Mouse (Mus musculus): ENCODE results near the gene Nr5a1. TPM values are rescaled to one million over a fixed set of nuclear protein-coding genes. Genes with fewer than 3 reads are reported as not detected.

The Nr5a1 gene
- polyA plus RNA-seq, 1 experiment from 2014 or later, result 0.58 TPM

GRCm38 (mm10) chr2:38697128-38698120 lies 16.9 kb downstream of the Nr5a1 start:
- no peak overlapping the region for H3K9ac ChIP-seq
- whole genome bisulfite sequencing, result 12% methylated on average over 27 of the region's 27 CpGs
- peaks cover 21% of the 10 kb centered on the region for H3K4me1 ChIP-seq
- ATAC-seq (replicated peaks), result 0 out of 2 replicates have a peak, but pooled peaks have one; percentile 37
- no peak overlapping the region for H3K27ac ChIP-seq
- no peaks in the 10 kb centered on the region for H3K36me3 ChIP-seq (replicated peaks)
- no peaks in the 10 kb centered on the region for H3K9me3 ChIP-seq
- H3K27me3 ChIP-seq (replicated peaks), result peaks cover 43% of the 10 kb centered on the region
- no peak overlapping the region for H3K4me3 ChIP-seq
- peak overlapping the region; percentile 5; the same call in 1 of the 2 replicates for H3K4me2 ChIP-seq

GRCm38 (mm10) chr2:38695770-38696169 lies 18.6 kb downstream of the Nr5a1 start:
- Histone ChIP-seq H3K27me3 (replicated peaks) (peaks cover 28% of the 10 kb centered on the region), H3K4me2 (no peak overlapping the region), H3K9me3 (no peaks in the 10 kb centered on the region), H3K9ac (no peak overlapping the region), H3K4me1 (peaks cover 21% of the 10 kb centered on the region), H3K36me3 (replicated peaks) (no peaks in the 10 kb centered on the region), H3K4me3 (no peak overlapping the region), H3K27ac (no peak overlapping the region)
- 0 out of 2 replicates have a peak, but pooled peaks have one; percentile 4 for ATAC-seq (replicated peaks)
- WGBS, result 23% methylated on average over 9 of the region's 9 CpGs

GRCm38 (mm10) chr2:38691542-38691941 lies 22.8 kb downstream of the Nr5a1 start:
- Histone ChIP-seq H3K36me3 (replicated peaks) (no peaks in the 10 kb centered on the region), H3K9ac (no peak overlapping the region), H3K4me2 (no peak overlapping the region), H3K4me3 (no peak overlapping the region), H3K27me3 (replicated peaks) (peaks cover 3% of the 10 kb centered on the region; the same call in 1 of the 2 replicates), H3K9me3 (no peaks in the 10 kb centered on the region), H3K27ac (no peak overlapping the region), H3K4me1 (peaks cover 29% of the 10 kb centered on the region)
- 36% methylated on average over 8 of the region's 8 CpGs for WGBS
- no peak for ATAC-seq (replicated peaks)

- peaks cover 19% of the 10 kb centered on the region for H3K4me1 ChIP-seq
- ATAC-seq (replicated peaks), result no peak
- whole genome bisulfite sequencing, result 63% methylated on average over 1 of the region's 1 CpGs
- H3K36me3 ChIP-seq (replicated peaks), result no peaks in the 10 kb centered on the region
- H3K9ac ChIP-seq, result no peak overlapping the region
- no peaks in the 10 kb centered on the region for H3K9me3 ChIP-seq
- peaks cover 3% of the 10 kb centered on the region; the same call in 1 of the 2 replicates for H3K27me3 ChIP-seq (replicated peaks)
- H3K4me2 ChIP-seq, result no peak overlapping the region
- no peak overlapping the region for H3K4me3 ChIP-seq
- no peak overlapping the region for H3K27ac ChIP-seq
These were observed 24.5 kb downstream of the Nr5a1 start for GRCm38 (mm10) chr2:38689881-38690280.

- Histone ChIP-seq H3K9ac (peak overlapping the region; percentile 40), H3K27me3 (replicated peaks) (peaks cover 3% of the 10 kb centered on the region; the same call in 1 of the 2 replicates), H3K27ac (peak overlapping the region; percentile 46; the same call in 1 of the 2 replicates), H3K4me3 (peak overlapping the region; percentile 29), H3K9me3 (no peaks in the 10 kb centered on the region), H3K4me1 (peaks cover 19% of the 10 kb centered on the region), H3K4me2 (peak overlapping the region; percentile 59), H3K36me3 (replicated peaks) (no peaks in the 10 kb centered on the region)
- WGBS, result 3% methylated on average over 29 of the region's 29 CpGs
- ATAC-seq (replicated peaks), result peak; percentile 73
These were observed 25.4 kb downstream of the Nr5a1 start for GRCm38 (mm10) chr2:38688791-38689520.

GRCm38 (mm10) chr2:38685746-38686145 lies 28.6 kb downstream of the Nr5a1 start:
- no peaks in the 10 kb centered on the region for H3K36me3 ChIP-seq (replicated peaks)
- no peak for ATAC-seq (replicated peaks)
- no peaks in the 10 kb centered on the region for H3K9me3 ChIP-seq
- H3K4me1 ChIP-seq, result peaks cover 19% of the 10 kb centered on the region
- H3K4me2 ChIP-seq, result no peak overlapping the region
- no peak overlapping the region for H3K9ac ChIP-seq
- H3K4me3 ChIP-seq, result no peak overlapping the region
- no peaks in the 10 kb centered on the region for H3K27me3 ChIP-seq (replicated peaks)
- H3K27ac ChIP-seq, result no peak overlapping the region
- 71% methylated on average over 3 of the region's 3 CpGs for WGBS

- WGBS, result 85% methylated on average over 5 of the region's 5 CpGs
- H3K27ac ChIP-seq, result no peak overlapping the region
- H3K36me3 ChIP-seq (replicated peaks), result no peaks in the 10 kb centered on the region
- H3K4me1 ChIP-seq, result peaks cover 5% of the 10 kb centered on the region
- no peak overlapping the region for H3K9ac ChIP-seq
- no peaks in the 10 kb centered on the region for H3K27me3 ChIP-seq (replicated peaks)
- no peak overlapping the region for H3K4me3 ChIP-seq
- H3K9me3 ChIP-seq, result no peaks in the 10 kb centered on the region
- no peak for ATAC-seq (replicated peaks)
- no peak overlapping the region for H3K4me2 ChIP-seq
These were observed 31.3 kb downstream of the Nr5a1 start for GRCm38 (mm10) chr2:38683083-38683482.

- Histone ChIP-seq H3K4me2 (no peak overlapping the region), H3K4me1 (no peaks in the 10 kb centered on the region), H3K9me3 (no peaks in the 10 kb centered on the region), H3K27me3 (replicated peaks) (no peaks in the 10 kb centered on the region), H3K36me3 (replicated peaks) (no peaks in the 10 kb centered on the region), H3K9ac (no peak overlapping the region), H3K27ac (no peak overlapping the region), H3K4me3 (no peak overlapping the region)
- WGBS, result 95% methylated on average over 5 of the region's 5 CpGs
- ATAC-seq (replicated peaks), result no peak
These were observed 32.1 kb downstream of the Nr5a1 start for GRCm38 (mm10) chr2:38682209-38682608.

GRCm38 (mm10) chr2:38678947-38679346 lies 35.4 kb downstream of the Nr5a1 start:
- H3K27me3 ChIP-seq (replicated peaks), result no peaks in the 10 kb centered on the region
- H3K4me1 ChIP-seq, result no peaks in the 10 kb centered on the region
- H3K27ac ChIP-seq, result no peak overlapping the region

GRCm38 (mm10) chr2:38675366-38675969 lies 38.9 kb downstream of the Nr5a1 start:
- Histone ChIP-seq H3K27me3 (replicated peaks) (no peaks in the 10 kb centered on the region; the same call in 1 of the 2 replicates), H3K4me1 (no peaks in the 10 kb centered on the region), H3K4me3 (no peak overlapping the region), H3K9ac (no peak overlapping the region), H3K9me3 (no peaks in the 10 kb centered on the region), H3K27ac (no peak overlapping the region), H3K36me3 (replicated peaks) (no peaks in the 10 kb centered on the region), H3K4me2 (no peak overlapping the region)
- WGBS, result 60% methylated on average over 9 of the region's 9 CpGs
- 0 out of 2 replicates have a peak, but pooled peaks have one; percentile 20 for ATAC-seq (replicated peaks)

More at GRCm38 (mm10) chr2:38678947-38679346, 35.4 kb downstream of the Nr5a1 start:
- H3K9me3 ChIP-seq, result no peaks in the 10 kb centered on the region
- no peak overlapping the region for H3K4me3 ChIP-seq
- no peaks in the 10 kb centered on the region for H3K36me3 ChIP-seq (replicated peaks)
- H3K4me2 ChIP-seq, result no peak overlapping the region
- H3K9ac ChIP-seq, result no peak overlapping the region
- ATAC-seq (replicated peaks), result no peak

GRCm38 (mm10) chr2:38672496-38672895 lies 41.8 kb downstream of the Nr5a1 start:
- WGBS, result 72% methylated on average over 11 of the region's 11 CpGs
- Histone ChIP-seq H3K4me1 (0 out of 2 replicates have a peak, but pooled peaks cover 3% of the 10 kb centered on the region), H3K36me3 (replicated peaks) (no peaks in the 10 kb centered on the region), H3K9ac (no peak overlapping the region), H3K4me3 (no peak overlapping the region), H3K4me2 (no peak overlapping the region), H3K27me3 (replicated peaks) (no peaks in the 10 kb centered on the region; the same call in 1 of the 2 replicates), H3K9me3 (no peaks in the 10 kb centered on the region), H3K27ac (no peak overlapping the region)
- no peak for ATAC-seq (replicated peaks)

All from midbrain, embryonic 15.5 days (tissue).